Mouse (Mus musculus) stomach, postnatal 0 days (tissue): ENCODE data around the gene Fndc9.

ENCODE experiments used
- CTCF ChIP-seq: IDR thresholded peaks from 2 replicates; pipeline ENCODE4 v1.5.1; 2016; ENCODE audit warnings: antibody characterized with exemption, low read depth, mild to moderate bottlenecking, moderate library complexity
- EP300 ChIP-seq: optimal IDR thresholded peaks from 2 replicates; pipeline ENCODE3; 2016; ENCODE audit warnings: antibody characterized with exemption

DNA sequence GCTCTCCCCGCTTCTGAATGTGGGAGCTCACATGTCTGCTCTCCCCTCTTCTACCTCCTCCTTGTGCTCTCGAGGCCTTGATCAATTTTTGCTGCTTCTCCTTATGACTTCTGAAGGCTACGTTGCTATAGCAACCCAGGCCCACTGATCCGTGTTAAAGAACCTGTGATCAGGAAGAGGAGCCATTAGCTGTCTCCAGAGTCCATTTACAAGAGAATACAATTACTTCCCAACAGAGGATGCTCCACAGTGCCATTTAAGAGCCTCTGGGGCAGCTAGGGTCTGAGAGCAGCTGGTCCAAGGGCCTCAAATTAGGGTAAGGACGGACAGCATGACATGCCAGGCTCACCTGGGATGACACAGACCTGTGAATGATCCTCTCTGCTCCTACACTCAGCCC is 16.7 kb upstream of the Fndc9 start:
- no peak for TF ChIP-seq CTCF
- TF ChIP-seq EP300 = no peak
